Mouse (Mus musculus): Measurements from ENCODE around the gene Arf3. TPM values are rescaled to one million over a fixed set of nuclear protein-coding genes. Genes with fewer than 3 reads are reported as not detected.

Gene Arf3
- total and polyA plus RNA-seq, 3 experiments, result 37.4 to 239 (median 140) TPM

DNA sequence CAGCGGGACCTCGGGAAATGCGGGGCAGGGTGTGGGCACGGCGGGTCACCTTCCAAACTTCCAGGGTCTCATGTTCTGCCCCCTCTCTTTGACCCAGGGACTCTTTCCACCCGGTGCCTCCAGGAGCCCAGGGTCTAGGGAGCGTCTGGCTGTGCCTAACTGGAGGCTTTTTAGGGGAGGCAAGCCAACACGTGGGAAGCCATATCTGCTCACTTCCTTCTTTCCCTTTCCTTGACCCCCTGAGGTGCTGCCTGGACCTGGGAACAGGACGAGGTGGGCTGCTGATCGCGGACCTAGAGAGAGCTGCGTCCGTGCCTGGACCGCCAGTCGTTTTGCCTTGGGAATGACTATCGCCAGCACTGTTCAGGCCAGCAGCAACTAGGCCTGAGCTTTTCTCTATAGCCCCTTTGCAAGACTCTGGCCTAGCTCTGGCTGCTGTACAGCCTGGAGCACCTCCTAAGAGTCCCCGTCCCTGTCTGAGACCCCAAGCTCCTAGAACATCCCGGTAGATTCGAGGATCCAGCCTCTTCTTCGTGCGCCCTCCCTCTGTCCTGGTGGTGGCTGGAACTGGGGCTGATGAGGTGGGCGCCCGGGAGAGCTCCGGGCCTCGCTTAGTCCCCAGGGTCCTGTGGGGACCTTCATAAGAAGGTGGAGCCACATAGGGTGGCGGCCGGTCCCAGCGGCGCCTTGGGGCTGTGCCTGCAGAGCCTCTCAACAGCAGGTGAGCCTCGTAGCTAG, 43.2 kb upstream of the Arf3 start (continued):
- 0 out of 2 replicates have a peak, but pooled peaks have one; percentile 11 for TF ChIP-seq USF1 (IDR thresholded peaks at IDR 0.05; ENCODE audit: low read depth, low read length)
- no peak for TF ChIP-seq POLR2AphosphoS2 (IDR thresholded peaks at IDR 0.05; ENCODE audit: low read length)
- no peak for TF ChIP-seq CHD2 (IDR thresholded peaks at IDR 0.05; ENCODE audit: low read length)

DNA sequence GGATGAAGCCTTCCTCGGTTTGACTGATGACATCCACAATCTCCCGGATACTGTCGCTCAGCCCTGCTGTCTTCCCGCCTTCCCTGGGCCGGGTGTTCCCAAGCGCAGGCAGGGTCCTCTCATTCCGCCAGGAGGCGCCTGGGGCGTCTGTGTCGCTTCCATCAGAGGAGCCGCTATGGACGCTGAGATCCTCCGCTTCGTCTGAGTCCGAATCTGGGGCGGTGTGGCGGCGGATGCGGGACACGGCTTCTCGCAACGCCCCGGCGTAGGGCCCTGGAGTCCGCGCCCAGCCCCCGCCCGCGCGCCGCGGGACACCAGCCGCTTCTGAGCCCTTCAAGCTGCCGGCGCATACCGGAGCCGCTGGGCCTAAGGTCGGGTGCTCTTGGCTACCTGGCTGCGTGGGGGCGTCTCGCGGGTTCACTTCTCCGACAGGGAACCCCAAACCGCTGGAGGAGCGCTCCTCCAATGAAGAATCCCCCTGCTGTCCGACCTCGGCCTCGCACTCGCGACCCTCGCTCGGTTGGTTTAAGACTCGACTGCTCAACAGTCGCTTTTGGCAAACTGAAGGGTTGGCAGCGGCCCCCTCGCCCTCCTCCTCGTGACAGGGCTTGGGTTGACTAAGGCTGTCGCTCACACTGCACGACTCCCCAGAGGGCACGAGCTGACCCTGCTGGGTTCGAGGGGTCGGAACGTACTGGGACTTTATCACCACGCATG, 42.5 kb upstream of the Arf3 start:
- H3K79me2 ChIP-seq (ENCODE audit: control insufficient read depth, insufficient read depth, low read length, poor library complexity), result peaks cover 28% of the 10 kb centered on the region
- peaks cover 0 to 8% of the 10 kb centered on the region in 2 experiments; a peak in 2 of 4 replicates for H3K36me3 ChIP-seq (ENCODE audit: control insufficient read depth in 1 of 2, insufficient read depth in 2 of 2, low read length in 2 of 2)
- peak overlapping the region; percentile 58 for H3K4me3 ChIP-seq (ENCODE audit: control insufficient read depth in 1 of 2, insufficient read depth in 1 of 2, low read depth in 2 of 2, low read length in 2 of 2)
- peak overlapping the region; percentile 73 for H3K27ac ChIP-seq (ENCODE audit: control insufficient read depth, low read depth, low read length)
- peak; percentile 66 for DNase-seq (ENCODE audit: low read depth, low spot score)
- H3K4me1 ChIP-seq (ENCODE audit: control insufficient read depth in 1 of 2, insufficient read depth in 2 of 2, low read length in 2 of 2), result peaks cover 2 to 12% of the 10 kb centered on the region in 2 experiments; a peak in 2 of 4 replicates
- H3K9ac ChIP-seq (ENCODE audit: control insufficient read depth, low read depth, low read length, poor library complexity, severe bottlenecking), result peak overlapping the region; percentile 85
- H3K27me3 ChIP-seq (ENCODE audit: control insufficient read depth in 1 of 2, insufficient read depth in 2 of 2, low read length in 2 of 2), result no peaks in the 10 kb centered on the region
- H3K9me3 ChIP-seq (replicated peaks; ENCODE audit: insufficient read depth, low read length), result no peaks in the 10 kb centered on the region
- TF ChIP-seq MYC (IDR thresholded peaks at IDR 0.05; ENCODE audit: low read depth, low read length) (no peak), POLR2AphosphoS5 (IDR thresholded peaks at IDR 0.05; ENCODE audit: borderline replicate concordance, low read depth, low read length) (no peak), USF2 (IDR thresholded peaks at IDR 0.05; ENCODE audit: borderline replicate concordance in 1 of 2, insufficient read depth in 1 of 2, low read depth in 1 of 2, low read length in 2 of 2) (no peak), ETS1 (IDR thresholded peaks at IDR 0.05; ENCODE audit: low read depth, low read length) (no peak), MYB (IDR thresholded peaks at IDR 0.05; ENCODE audit: low read depth, low read length) (no peak), NRF1 (IDR thresholded peaks at IDR 0.05; ENCODE audit: insufficient read depth, low read depth, low read length, poor library complexity, severe bottlenecking) (no peak), TAL1 (IDR thresholded peaks at IDR 0.05; ENCODE audit: low read length) (no peak), CHD2 (IDR thresholded peaks at IDR 0.05; ENCODE audit: low read length) (no peak), BHLHE40 (IDR thresholded peaks at IDR 0.05; ENCODE audit: borderline replicate concordance, low read depth, low read length) (no peak), RAD21 (IDR thresholded peaks at IDR 0.05; ENCODE audit: low read depth, low read length) (no peak), ELF1 (IDR thresholded peaks at IDR 0.05; ENCODE audit: low read depth, low read length) (no peak), CHD1 (IDR thresholded peaks at IDR 0.05; ENCODE audit: low read depth, low read length) (no peak), POLR2AphosphoS2 (IDR thresholded peaks at IDR 0.05; ENCODE audit: low read length) (0 out of 2 replicates have a peak, but pooled peaks have one; percentile 18), RCOR1 (IDR thresholded peaks at IDR 0.05; ENCODE audit: low read depth, low read length) (no peak), TBP (IDR thresholded peaks at IDR 0.05; ENCODE audit: low read depth, low read length) (0 out of 2 replicates have a peak, but pooled peaks have one; percentile 47), JUND (IDR thresholded peaks at IDR 0.05; ENCODE audit: low read depth, low read length) (no peak), E2F4 (IDR thresholded peaks at IDR 0.05; ENCODE audit: borderline replicate concordance, low read depth, low read length) (no peak), SIN3A (IDR thresholded peaks at IDR 0.05; ENCODE audit: low read length) (0 out of 2 replicates have a peak, but pooled peaks have one; percentile 19), ZMIZ1 (IDR thresholded peaks at IDR 0.05; ENCODE audit: low read depth, low read length) (no peak), MEF2A (IDR thresholded peaks at IDR 0.05; ENCODE audit: extremely low read depth, insufficient replicate concordance, low read depth, low read length, poor library complexity, severe bottlenecking) (peak; percentile 26; the same call in 1 of the 2 replicates), ZKSCAN1 (IDR thresholded peaks at IDR 0.05; ENCODE audit: low read depth, low read length) (no peak), MXI1 (IDR thresholded peaks at IDR 0.05; ENCODE audit: low read depth, low read length) (no peak), CTCF (IDR thresholded peaks at IDR 0.05 in 2 of 3, conservative IDR thresholded peaks at IDR 0.05 in 1 of 3; ENCODE audit: control insufficient read depth in 1 of 3, insufficient read depth in 1 of 3, low read depth in 2 of 3, low read length in 3 of 3, poor library complexity in 1 of 3, severe bottlenecking in 1 of 3) (peak in 2 of 3 experiments; percentile 44 to 53; a peak in 5 of 6 replicates), MAFK (IDR thresholded peaks at IDR 0.05; ENCODE audit: borderline replicate concordance, low read depth, low read length) (no peak), MAZ (IDR thresholded peaks at IDR 0.05; ENCODE audit: low read depth, low read length) (no peak), GABPA (IDR thresholded peaks at IDR 0.05; ENCODE audit: low read depth, low read length) (no peak), EP300 (IDR thresholded peaks at IDR 0.05; ENCODE audit: low read depth in 1 of 2, low read length in 2 of 2) (no peak), MAX (IDR thresholded peaks at IDR 0.05; ENCODE audit: low read length) (no peak), SMC3 (IDR thresholded peaks at IDR 0.05; ENCODE audit: low read depth, low read length) (peak; percentile 19), TCF12 (IDR thresholded peaks at IDR 0.05; ENCODE audit: low read depth, low read length) (no peak), HCFC1 (IDR thresholded peaks at IDR 0.05; ENCODE audit: low read depth, low read length) (no peak)

Data from MEL (cell line).